Mouse (Mus musculus): ENCODE results near the gene Gyg. TPM values are rescaled to one million over a fixed set of nuclear protein-coding genes. Genes with fewer than 3 reads are reported as not detected.

The Gyg gene
- 18.1 and 39.9 TPM in 2 replicates for polyA plus RNA-seq (2012; rRNA removed)

GRCm38 (mm10) chr3:20154531-20155367, at the start of gene Gyg:
Gene Gyg, minus strand, starts transcription at chr3:20155317.

Other genes with a start within 250 kb of the Gyg start
- 3.8 and 5.7 TPM in 2 replicates for gene Cp, start 198.3 kb downstream of the Gyg start, polyA plus RNA-seq (2012; rRNA removed)
- 10.9 and 14.4 TPM in 2 replicates for gene Hps3, start 120.0 kb downstream of the Gyg start, polyA plus RNA-seq (2012; rRNA removed)
- gene Hltf, start 97.5 kb downstream of the Gyg start, polyA plus RNA-seq (2012; rRNA removed): 13.4 and 16.6 TPM in 2 replicates
- gene Cpa3, start 86.9 kb upstream of the Gyg start, polyA plus RNA-seq (2012; rRNA removed): 0.49 and 0.93 TPM in 2 replicates
- gene Cpb1, start 120.4 kb upstream of the Gyg start, polyA plus RNA-seq (2012; rRNA removed): 0.04 and 0.08 TPM in 2 replicates
- 0.05 and 0.15 TPM in 2 replicates for gene Agtr1b, start 211.9 kb upstream of the Gyg start, polyA plus RNA-seq (2012; rRNA removed)